Mouse (Mus musculus) kidney, adult 2 months (tissue): Measurements from ENCODE around the gene Stxbp3. TPM values are rescaled to one million over a fixed set of nuclear protein-coding genes. Genes with fewer than 3 reads are reported as not detected.

Experiments used
- DNase-seq: peaks from one replicate; pipeline ENCODE4 v3.0.0; 2021
- H3K27ac ChIP-seq: fragments of 200-500 bp; 2 replicates; pipeline ENCODE4 v1.5.1; 2012; ENCODE audit warnings: low read depth, low read length, control low read depth, inconsistent platforms; ENCODE audit not compliant: insufficient read depth
- H3K27me3 ChIP-seq: fragments of 200-500 bp; replicated peaks from 2 replicates; pipeline ENCODE4 v1.6.1; 2012; ENCODE audit warnings: mild to moderate bottlenecking, moderate library complexity, low read length, inconsistent platforms; ENCODE audit not compliant: control insufficient read depth, insufficient read depth
- H3K36me3 ChIP-seq: fragments of 200-500 bp; 2 replicates; pipeline ENCODE4 v1.6.1; 2012; ENCODE audit warnings: mild to moderate bottlenecking, moderate library complexity, low read length, inconsistent platforms; ENCODE audit not compliant: control insufficient read depth, insufficient read depth
- H3K4me1 ChIP-seq: fragments of 200-500 bp; 2 replicates; pipeline ENCODE4 v1.6.1; 2011; ENCODE audit warnings: low read length; ENCODE audit not compliant: control insufficient read depth, insufficient read depth
- H3K4me3 ChIP-seq: fragments of 200-500 bp; 2 replicates; pipeline ENCODE4 v1.5.1; 2011; ENCODE audit warnings: mild to moderate bottlenecking, low read depth, low read length, control low read depth; ENCODE audit not compliant: insufficient read depth
- CTCF ChIP-seq: fragments of 200-500 bp; conservative IDR thresholded peaks from 2 replicates; pipeline ENCODE4 v1.5.1; 2011; ENCODE audit warnings: low read depth, mild to moderate bottlenecking, control low read depth, low read length, moderate library complexity, mixed read lengths; ENCODE audit not compliant: insufficient read depth, insufficient read length
- POLR2A ChIP-seq: fragments of 200-500 bp; IDR thresholded peaks from one replicate; pipeline ENCODE4 v1.6.1; 2011; ENCODE audit warnings: low read depth, low read length, control low read depth
- WGBS: fragments of 180-500 bp; shearing (Covaris S2); methylation state at CpG from one replicate; pipeline ENCODE4 v1.1.7; 2018; 5-methylcytosine and 5-hydroxymethylcytosine counted together
- polyA plus RNA-seq: library from polyadenylated mRNA; depleted of rRNA; stranded (reverse); fragments of >200 nt; gene quantifications from 2 replicates; pipeline ENCODE4 v1.2.3, GENCODE M21; 2012

The Stxbp3 gene
- polyA plus RNA-seq, 1 experiment, result 14.4 TPM

DNA sequence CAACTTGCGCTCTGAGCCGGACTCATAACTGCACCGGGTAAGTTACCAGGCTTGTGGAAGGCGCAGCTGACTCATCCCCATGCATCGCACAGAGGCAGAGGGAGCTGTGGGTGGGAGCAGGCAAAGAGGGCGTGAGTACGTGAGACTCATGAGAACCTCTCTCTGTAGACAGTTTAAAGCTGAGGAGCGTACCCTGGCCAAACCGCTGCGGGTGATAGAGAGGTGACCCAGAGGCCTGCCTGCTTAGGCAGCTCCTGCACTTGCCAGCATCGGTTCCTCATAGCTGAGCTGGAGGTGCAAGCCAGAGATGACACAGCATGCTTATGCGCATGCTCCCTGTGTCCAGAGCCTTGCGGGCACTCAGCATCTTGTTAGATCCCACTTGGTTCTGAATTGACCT is 68.1 kb downstream of the Stxbp3 start:
- no peaks in the 10 kb centered on the region for H3K36me3 ChIP-seq
- H3K27me3 ChIP-seq, result no peaks in the 10 kb centered on the region
- TF ChIP-seq POLR2A, result no peak
- no peak for TF ChIP-seq CTCF
- no peak overlapping the region for H3K4me3 ChIP-seq
- no peaks in the 10 kb centered on the region for H3K4me1 ChIP-seq
- no peak for DNase-seq
- H3K27ac ChIP-seq, result no peak overlapping the region
- 89% methylated on average over 13 of the region's 13 CpGs for WGBS

GRCm38 (mm10) chr3:108770725-108771368 is 69.5 kb downstream of the Stxbp3 start:
- no peak overlapping the region for H3K27ac ChIP-seq
- no peak overlapping the region for H3K4me3 ChIP-seq
- H3K4me1 ChIP-seq, result no peaks in the 10 kb centered on the region
- H3K27me3 ChIP-seq, result no peaks in the 10 kb centered on the region
- WGBS, result 23% methylated on average over 6 of the region's 6 CpGs
- peak; percentile 81 for DNase-seq
- H3K36me3 ChIP-seq, result no peaks in the 10 kb centered on the region
- TF ChIP-seq CTCF, result peak; percentile 41; the same call in 1 of the 2 replicates
- TF ChIP-seq POLR2A, result no peak

DNA sequence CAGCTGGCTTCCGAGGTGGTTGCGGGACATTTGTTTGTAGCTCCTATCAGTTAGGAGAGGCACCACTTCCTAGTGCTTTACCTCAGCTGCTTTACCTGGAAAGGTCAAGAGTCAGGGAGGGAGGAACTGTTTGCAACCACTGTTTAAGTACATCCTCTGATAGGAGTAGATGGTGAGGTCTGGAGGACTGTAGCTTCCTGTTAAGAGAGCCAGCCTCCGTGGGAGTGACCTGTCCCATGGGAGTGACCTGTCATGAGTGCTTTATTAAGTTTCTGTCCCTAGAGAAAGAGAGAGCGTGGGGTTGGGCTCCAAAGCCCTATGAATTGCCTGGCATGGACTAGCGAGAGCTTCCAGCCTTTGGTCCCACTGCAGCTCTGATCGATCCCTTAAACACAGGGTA is 70.8 kb downstream of the Stxbp3 start:
- 74% methylated on average over 6 of the region's 6 CpGs for WGBS
- Histone ChIP-seq H3K27me3 (no peaks in the 10 kb centered on the region), H3K4me3 (no peak overlapping the region), H3K4me1 (no peaks in the 10 kb centered on the region), H3K36me3 (no peaks in the 10 kb centered on the region), H3K27ac (no peak overlapping the region)
- no peak for DNase-seq
- TF ChIP-seq CTCF (no peak), POLR2A (no peak)

DNA sequence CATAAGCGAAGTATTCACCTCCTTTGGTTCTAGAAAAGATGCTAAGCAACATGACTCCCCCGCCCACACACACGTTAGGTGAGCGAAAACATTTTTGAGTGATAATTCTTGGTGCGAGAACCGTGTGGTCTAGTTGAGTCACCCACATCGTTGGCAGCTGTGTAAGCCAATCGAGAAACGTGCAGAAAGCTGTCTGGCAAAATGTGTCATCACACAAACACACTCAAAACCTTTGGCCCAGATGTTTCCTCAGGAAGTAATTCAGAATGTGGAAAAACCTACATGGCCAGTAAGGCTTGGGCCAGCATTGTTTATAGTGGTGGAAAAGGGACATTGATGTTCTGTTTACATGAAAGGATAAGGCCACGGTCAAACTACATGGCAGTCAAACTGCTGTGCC is 72.9 kb downstream of the Stxbp3 start:
- no peak overlapping the region for H3K4me3 ChIP-seq
- H3K27me3 ChIP-seq, result no peaks in the 10 kb centered on the region
- H3K27ac ChIP-seq, result no peak overlapping the region
- no peaks in the 10 kb centered on the region for H3K36me3 ChIP-seq
- DNase-seq, result no peak
- TF ChIP-seq CTCF, result no peak
- TF ChIP-seq POLR2A, result no peak
- WGBS, result 64% methylated on average over 10 of the region's 10 CpGs
- H3K4me1 ChIP-seq, result no peaks in the 10 kb centered on the region

DNA sequence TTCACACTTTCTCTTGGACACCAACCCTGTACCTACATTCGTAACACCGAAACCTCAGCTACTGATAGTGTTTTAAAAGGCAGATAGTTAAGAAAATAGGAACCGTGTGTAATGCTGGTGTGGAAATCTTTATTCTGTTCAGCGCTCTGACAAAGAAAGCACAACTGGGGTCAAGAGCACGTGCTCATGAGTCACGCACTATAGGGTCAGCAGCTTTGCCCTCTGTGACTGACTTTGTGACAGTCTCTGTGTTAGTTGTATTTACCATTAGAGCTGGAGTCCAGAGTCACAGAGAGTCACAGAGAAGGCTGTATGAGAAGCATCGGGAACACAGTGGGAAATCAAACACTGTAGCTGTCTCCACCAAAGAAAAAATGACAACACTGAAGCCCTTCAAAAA is 73.4 kb downstream of the Stxbp3 start:
- no peaks in the 10 kb centered on the region for H3K36me3 ChIP-seq
- H3K4me1 ChIP-seq, result no peaks in the 10 kb centered on the region
- H3K4me3 ChIP-seq, result no peak overlapping the region
- no peak for DNase-seq
- WGBS, result 83% methylated on average over 7 of the region's 7 CpGs
- TF ChIP-seq POLR2A (no peak), CTCF (no peak)
- no peaks in the 10 kb centered on the region for H3K27me3 ChIP-seq
- H3K27ac ChIP-seq, result no peak overlapping the region

GRCm38 (mm10) chr3:108765476-108765875 is 74.8 kb downstream of the Stxbp3 start:
- H3K36me3 ChIP-seq, result no peaks in the 10 kb centered on the region
- no peak overlapping the region for H3K27ac ChIP-seq
- no peaks in the 10 kb centered on the region for H3K27me3 ChIP-seq
- TF ChIP-seq CTCF (no peak), POLR2A (no peak)
- no peaks in the 10 kb centered on the region for H3K4me1 ChIP-seq
- no peak for DNase-seq
- no peak overlapping the region for H3K4me3 ChIP-seq
- WGBS, result 92% methylated on average over 7 of the region's 7 CpGs

DNA sequence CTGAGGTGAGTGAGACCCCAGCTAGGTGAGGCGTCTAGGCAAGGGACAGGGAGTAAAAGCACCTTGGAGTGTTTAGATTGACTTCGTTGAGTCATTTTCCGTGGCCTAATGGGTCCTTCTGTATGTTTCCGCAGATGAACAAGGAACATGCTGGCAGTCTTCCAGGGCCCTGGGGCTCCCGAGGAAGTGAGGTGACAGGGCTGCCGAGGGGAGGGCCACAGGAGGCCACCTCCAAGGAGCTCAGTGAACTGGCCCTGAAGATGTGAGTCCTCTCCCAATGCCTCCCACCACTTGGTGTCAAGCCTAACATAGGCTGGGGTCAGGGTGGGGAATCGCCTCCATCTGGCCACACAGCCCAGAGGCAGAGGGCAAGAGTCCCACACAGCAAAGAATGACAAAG is 75.3 kb downstream of the Stxbp3 start:
- Histone ChIP-seq H3K4me3 (no peak overlapping the region), H3K36me3 (no peaks in the 10 kb centered on the region), H3K4me1 (no peaks in the 10 kb centered on the region), H3K27ac (no peak overlapping the region), H3K27me3 (no peaks in the 10 kb centered on the region)
- 46% methylated on average over 7 of the region's 7 CpGs for WGBS
- no peak for DNase-seq
- no peak for TF ChIP-seq POLR2A
- TF ChIP-seq CTCF, result no peak
